Mouse (Mus musculus) urinary bladder, postnatal 14 days (tissue): ENCODE data around the gene Gm3252.
"Not testable (repeated sequence)": the region's sequence is repeated elsewhere in the genome, so short reads cannot be mapped to it uniquely, and the experiment has no call there.

Experiments used
- DNase-seq: peaks from one replicate; pipeline ENCODE4 v3.0.0; 2021; ENCODE audit warnings: low spot score

Gene Gm3252

DNA sequence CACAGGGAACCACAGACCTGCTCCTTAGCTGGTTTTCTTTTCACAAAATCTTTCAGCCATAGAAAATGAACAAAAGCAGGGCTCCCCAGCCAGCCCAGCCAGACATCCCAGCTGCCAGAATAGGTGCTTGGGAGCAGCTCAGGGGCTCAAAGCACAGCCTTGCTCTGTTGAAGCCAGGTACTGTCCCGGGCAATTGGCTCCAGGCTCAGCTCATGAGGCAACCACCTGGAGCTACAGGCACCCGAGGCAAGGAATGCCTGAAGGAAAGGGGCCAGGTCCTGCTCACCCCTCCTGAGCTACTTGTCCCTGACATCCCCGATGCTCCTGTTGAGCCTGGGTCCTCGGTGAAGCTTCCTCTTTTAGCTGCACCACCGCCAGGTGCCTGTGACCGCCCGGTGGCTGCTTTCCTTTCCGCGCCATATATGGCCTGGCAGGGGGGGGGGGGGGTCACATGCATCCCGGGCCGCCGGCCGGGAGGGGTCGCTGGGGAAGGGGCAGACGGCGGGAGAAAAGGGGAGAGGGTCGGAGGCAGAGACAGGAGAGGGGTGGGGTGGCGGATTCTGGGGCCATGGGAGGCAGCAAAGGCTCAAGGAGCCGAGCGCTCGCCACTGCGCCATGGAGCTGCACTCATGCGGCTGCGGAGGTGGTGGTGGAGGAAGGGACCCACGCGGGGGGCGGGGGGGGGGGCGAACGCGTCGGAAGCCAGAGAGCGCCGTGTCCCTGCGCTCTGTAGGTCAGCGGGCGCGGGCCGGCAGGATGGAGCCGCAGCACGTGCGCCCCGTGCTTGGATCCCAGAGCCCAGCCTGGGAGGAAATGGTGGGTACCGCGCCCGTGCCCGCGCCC is at the start of gene Gm3252:
Gene Gm3252, plus strand, starts transcription at position 738 of the 843 bp plus-strand sequence.
- DNase-seq, result not testable (repeated sequence)

GRCm38 (mm10) chr14:4708938-4709337 is 17.6 kb upstream of the Gm3252 start, which contains the start of gene Gm7876:
TSS of gene Gm7876 (plus strand) at chr14:4709238.
- not testable (repeated sequence) for DNase-seq

DNA sequence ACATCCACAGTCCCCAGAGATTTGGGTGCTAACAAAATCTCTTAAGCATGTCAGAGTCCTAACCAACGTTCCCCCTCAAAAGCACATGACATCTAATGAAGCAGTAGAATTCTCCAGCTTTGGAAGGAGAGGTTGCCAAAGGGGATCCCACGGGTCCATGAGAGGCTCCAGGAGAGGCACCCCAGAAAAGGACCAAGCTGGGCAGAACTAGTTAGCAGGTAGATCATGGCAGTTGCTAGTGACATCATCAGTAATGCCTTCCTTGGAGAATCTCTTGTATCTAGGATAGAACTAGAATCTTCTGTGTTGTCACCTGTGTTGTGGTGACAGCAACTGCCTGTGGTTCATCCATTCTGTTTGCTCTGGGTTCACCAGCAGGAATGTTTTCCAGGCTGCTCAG is 49.5 kb downstream of the Gm3252 start, which contains the start of gene Gm9602:
Gene Gm9602, plus strand, starts transcription at position 301 of the 400 bp plus-strand sequence.
- not testable (repeated sequence) for DNase-seq
